Mouse (Mus musculus): Measurements from ENCODE around the gene Spcs1.

DNA sequence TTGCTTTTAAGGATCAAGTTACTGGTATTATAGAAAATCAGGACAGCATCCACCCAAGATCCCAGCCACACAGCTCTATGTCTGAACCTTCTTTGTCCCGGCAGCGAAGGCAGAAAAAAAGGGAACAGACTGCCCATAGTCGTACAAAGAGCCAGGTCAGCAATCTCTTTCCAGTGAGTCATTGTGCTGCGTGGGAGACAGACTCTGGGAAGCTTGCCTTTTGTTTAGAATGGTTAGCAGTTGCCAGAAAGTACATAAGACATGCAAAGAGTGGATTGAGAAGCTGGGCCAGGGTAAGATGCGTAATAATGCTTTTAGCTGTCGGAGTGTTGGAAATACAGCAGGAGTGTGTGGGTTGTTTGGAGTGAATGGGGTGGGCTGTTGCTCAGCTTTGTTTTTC is 27.3 kb downstream of the Spcs1 start:
- no peak for TF ChIP-seq POLR2AphosphoS2 (IDR thresholded peaks at IDR 0.05; ENCODE audit: insufficient read length, low read depth)
- TF ChIP-seq POLR2A (IDR thresholded peaks at IDR 0.05; ENCODE audit: insufficient read length, low read depth) = no peak
- TF ChIP-seq USF1 (IDR thresholded peaks at IDR 0.05; ENCODE audit: low read depth) = no peak
- no peak for TF ChIP-seq TCF3 (IDR thresholded peaks at IDR 0.05; ENCODE audit: insufficient read length, low read depth)
- TF ChIP-seq MYOG (IDR thresholded peaks at IDR 0.05; ENCODE audit: control insufficient read depth in 1 of 3, insufficient read depth in 1 of 3, insufficient read length in 2 of 3, low read depth in 2 of 3) = no peak
- no peak for TF ChIP-seq MYOD1 (IDR thresholded peaks at IDR 0.05; ENCODE audit: control insufficient read depth in 1 of 3, insufficient read length in 2 of 3, low read depth in 2 of 3)
- no peak for TF ChIP-seq CEBPB (IDR thresholded peaks at IDR 0.05; ENCODE audit: insufficient read depth, poor library complexity, severe bottlenecking)
- no peak for TF ChIP-seq SRF (IDR thresholded peaks at IDR 0.05; ENCODE audit: control insufficient read depth, insufficient read length, low read depth)
- no peak for TF ChIP-seq TCF12 (IDR thresholded peaks at IDR 0.05; ENCODE audit: insufficient read depth, poor library complexity, severe bottlenecking)
- TF ChIP-seq E2F4 (IDR thresholded peaks at IDR 0.05; ENCODE audit: insufficient read depth) = no peak
- no peak for TF ChIP-seq MAX (IDR thresholded peaks at IDR 0.05; ENCODE audit: low read depth)
- no peak for TF ChIP-seq REST (IDR thresholded peaks at IDR 0.05; ENCODE audit: insufficient read depth, insufficient read length)
